ENCODE assay signal across 7 mouse cellular contexts in genomic region chr10:77007433-77008108, GRCm38 (mm10). TPM values are rescaled to one million over a fixed set of nuclear protein-coding genes. Genes with fewer than 3 reads are reported as not detected.
A peak's percentile ranks its signal among the peaks of the same experiment; 100 is the strongest.
DNase-seq lines count a peak whose midpoint lies in the region; ATAC-seq and TF ChIP-seq lines count a peak whose summit lies in the region.

No protein-coding gene starts in this region.

- peak; percentile 34 for DNase-seq in ES-E14 (ENCODE audit: low read depth, low spot score)
- peak; percentile 12 to 30 for DNase-seq in cerebellum, postnatal 25 days
- DNase-seq in kidney, adult 18-20 months: peak; percentile 73
- DNase-seq in midbrain, embryonic 11.5 days (ENCODE audit: low spot score, missing footprints): peak; percentile 85
- no peak for DNase-seq in gastrocnemius, postnatal 4 days (ENCODE audit: low spot score in 2 of 2)
- DNase-seq in right cerebral cortex, postnatal 14 days: no peak

- H3K9me3 ChIP-seq in ES-E14 (ENCODE audit: control insufficient read depth, insufficient read depth, low read depth, low read length): no peaks in the 10 kb centered on the region
- no peaks in the 10 kb centered on the region for H3K9me3 ChIP-seq in midbrain, embryonic 11.5 days (ENCODE audit: control insufficient read depth, low read length)

- H3K4me2 ChIP-seq in midbrain, embryonic 11.5 days: no peak overlapping the region

- H3K4me1 ChIP-seq in ES-E14 (ENCODE audit: control insufficient read depth in 2 of 2, insufficient read depth in 2 of 2, low read length in 2 of 2, poor library complexity in 1 of 2): peaks cover 3 to 13% of the 10 kb centered on the region in 2 experiments; a peak in 2 of 4 replicates
- H3K4me1 ChIP-seq in midbrain, embryonic 11.5 days (ENCODE audit: control insufficient read depth, insufficient read depth, low read length): peaks cover 11% of the 10 kb centered on the region

- H3K4me3 ChIP-seq in ES-E14 (ENCODE audit: insufficient read depth in 1 of 2, low read depth in 1 of 2, low read length in 2 of 2, poor library complexity in 1 of 2, severe bottlenecking in 1 of 2): peak overlapping the region; percentile 5 to 6; a peak in 1 of 4 replicates
- H3K4me3 ChIP-seq in midbrain, embryonic 11.5 days (ENCODE audit: low read depth, low read length): no peak overlapping the region

- peak; percentile 43; the same call in 1 of the 2 replicates for ATAC-seq in midbrain, embryonic 11.5 days (ENCODE audit: low FRiP score)
- no peak for ATAC-seq in CD4-positive, CD25-positive, alpha-beta regulatory T cell, adult 4 months

- 28% methylated on average over 8 of the region's 8 CpGs for WGBS in midbrain, embryonic 11.5 days

- no peaks in the 10 kb centered on the region for H3K36me3 ChIP-seq in ES-E14 (ENCODE audit: control insufficient read depth, insufficient read depth, low read length, poor library complexity, severe bottlenecking)
- H3K36me3 ChIP-seq in midbrain, embryonic 11.5 days (ENCODE audit: control insufficient read depth, insufficient read depth, low read length): no peaks in the 10 kb centered on the region

- in situ Hi-C loops in ES-E14 (cut with MboI; ENCODE audit: low sequenced_read_pairs in 2 of 2, unreplicated experiment in 2 of 2): no loop called here

- no peaks in the 10 kb centered on the region for H3K27me3 ChIP-seq in midbrain, embryonic 11.5 days (ENCODE audit: control insufficient read depth, insufficient read depth, low read length)

- no peak overlapping the region for H3K27ac ChIP-seq in ES-E14 (ENCODE audit: insufficient read depth, low read depth, low read length, poor library complexity, severe bottlenecking)
- peak overlapping the region; percentile 90 for H3K27ac ChIP-seq in midbrain, embryonic 11.5 days (ENCODE audit: low read depth, low read length)

- no peak overlapping the region; the same call in 1 of the 2 replicates for H3K9ac ChIP-seq in ES-E14 (ENCODE audit: insufficient read depth, low read depth, low read length, poor library complexity, severe bottlenecking)
- H3K9ac ChIP-seq in midbrain, embryonic 11.5 days (ENCODE audit: low read length): peak overlapping the region; percentile 12; the same call in 1 of the 2 replicates

TF ChIP-seq in ES-E14, 5 proteins besides CTCF, POLR2A, EP300 and RAD21:
- TF ChIP-seq ZC3H11A (IDR thresholded peaks at IDR 0.05; ENCODE audit: borderline replicate concordance, low read depth, low read length): no peak
- TF ChIP-seq CHD2 (IDR thresholded peaks at IDR 0.05; ENCODE audit: low read depth, low read length): no peak
- TF ChIP-seq ZNF384 (IDR thresholded peaks at IDR 0.05; ENCODE audit: low read depth, low read length): no peak
- TF ChIP-seq MAFK (IDR thresholded peaks at IDR 0.05; ENCODE audit: insufficient read depth, low read depth, low read length): no peak
- TF ChIP-seq HCFC1 (IDR thresholded peaks at IDR 0.05; ENCODE audit: borderline replicate concordance, insufficient read depth, low read length): no peak

RNA-seq across cellular contexts. Expression of gene Slc19a1, which starts 24.5 kb away (rescaled TPM):
- 32.4 and 47.5 TPM in 2 replicates for total RNA-seq in ES-E14 (2012; rRNA removed)
- 27.5 and 29.5 TPM in 2 replicates for polyA plus RNA-seq in midbrain, embryonic 11.5 days (2014; fragmentation: Nextera tagmentation; extraction: Ambion mirVana)
- 10 to 100 TPM in 1 of 2 experiments, 1 to 10 TPM in 1; 9.8 to 10.3 TPM for total RNA-seq in gastrocnemius, postnatal 4 days (2021)
- polyA plus RNA-seq in CD4-positive, CD25-positive, alpha-beta regulatory T cell, adult 4 months (2017; shearing (Covaris generic)): 10 to 100 TPM; 32.3 to 61.7 TPM

RNA-seq across cellular contexts. Expression of gene Pcbp3, which starts 45.9 kb away (rescaled TPM):
- 7.9 and 8.7 TPM in 2 replicates for total RNA-seq in ES-E14 (2012; rRNA removed)
- polyA plus RNA-seq in midbrain, embryonic 11.5 days (2014; fragmentation: Nextera tagmentation; extraction: Ambion mirVana): 34.4 and 41.5 TPM in 2 replicates
- total RNA-seq in gastrocnemius, postnatal 4 days (2021): 10 to 100 TPM; 10.3 to 10.9 TPM
- polyA plus RNA-seq in CD4-positive, CD25-positive, alpha-beta regulatory T cell, adult 4 months (2017; shearing (Covaris generic)): 10 to 100 TPM in 1 of 2 experiments, 1 to 10 TPM in 1; 5.3 to 12.6 TPM

Comparison
In these comparisons a context has a peak if more than half of its experiments do, and no peak if none do; other contexts are left out.
1. DNase-seq: peak in ES-E14 (single experiment), cerebellum, postnatal 25 days (2 of 2), kidney, adult 18-20 months (single experiment) and midbrain, embryonic 11.5 days (single experiment); none in gastrocnemius, postnatal 4 days (0 of 2) and right cerebral cortex, postnatal 14 days (single experiment).